Mouse (Mus musculus): ENCODE measurements around the gene Ube2e2.

DNA sequence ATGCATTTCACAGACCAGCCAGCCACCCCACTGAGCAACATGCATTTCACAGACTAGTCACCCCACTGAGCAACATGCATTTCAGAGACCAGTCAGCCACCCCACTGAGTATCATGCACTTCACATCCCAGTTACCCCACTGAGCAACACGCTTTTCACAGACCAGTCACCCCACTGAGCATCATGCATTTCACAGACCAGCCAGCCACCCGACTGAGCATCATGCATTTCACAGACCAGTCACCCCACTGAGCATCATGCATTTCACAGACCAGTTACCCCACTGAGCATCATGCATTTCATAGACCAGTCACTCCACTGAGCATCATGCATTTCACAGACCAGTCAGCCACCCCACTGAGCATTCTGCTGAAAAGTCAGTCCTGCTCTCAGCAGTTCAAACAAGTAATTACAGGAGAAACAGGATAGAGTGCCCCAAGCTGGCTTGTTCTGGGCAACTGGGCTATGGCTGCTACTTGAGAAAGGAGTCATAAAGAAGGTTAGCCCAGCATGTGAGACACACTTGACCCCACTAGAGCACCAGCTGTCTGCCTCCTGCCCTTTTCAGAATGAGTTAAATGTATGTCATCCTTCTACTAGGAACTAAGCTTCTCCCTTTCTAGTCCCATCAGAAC, 224.6 kb downstream of the Ube2e2 start:
- TF ChIP-seq CTCF (IDR thresholded peaks at IDR 0.05; ENCODE audit: low read depth, low read length): no peak
- TF ChIP-seq POLR2A (IDR thresholded peaks at IDR 0.05; ENCODE audit: extremely low read depth, insufficient read depth, low read length): no peak
